Mouse (Mus musculus) B cell, adult 2 months (primary cell): ENCODE measurements around the gene Bicdl1.
A peak's percentile ranks its signal among the peaks of the same experiment; 100 is the strongest.

Experiments
- DNase-seq, 2 experiments: peaks; one replicate each; pipeline ENCODE4 v3.0.0; 2022

Gene Bicdl1

DNA sequence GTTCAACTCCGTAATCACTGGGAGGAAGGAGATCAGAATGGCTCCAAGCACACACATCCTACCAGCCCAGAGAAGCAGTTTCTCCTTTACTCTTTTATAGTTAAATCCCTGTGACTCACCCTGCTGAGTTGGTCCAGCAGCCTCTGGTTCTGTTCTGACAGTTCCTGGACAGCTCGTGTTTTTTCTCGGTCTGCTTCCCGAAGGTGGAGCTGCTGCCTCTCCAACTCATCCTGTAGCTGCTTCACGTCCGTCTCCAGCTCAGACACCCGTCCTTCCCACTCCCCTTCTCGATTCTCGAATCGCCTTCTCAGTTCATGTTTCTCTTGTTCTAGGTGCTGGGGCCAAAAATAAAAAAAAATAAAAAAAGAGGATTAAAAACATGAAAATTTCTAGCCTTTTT, 7.0 kb downstream of the Bicdl1 start:
- no peak for DNase-seq

DNA sequence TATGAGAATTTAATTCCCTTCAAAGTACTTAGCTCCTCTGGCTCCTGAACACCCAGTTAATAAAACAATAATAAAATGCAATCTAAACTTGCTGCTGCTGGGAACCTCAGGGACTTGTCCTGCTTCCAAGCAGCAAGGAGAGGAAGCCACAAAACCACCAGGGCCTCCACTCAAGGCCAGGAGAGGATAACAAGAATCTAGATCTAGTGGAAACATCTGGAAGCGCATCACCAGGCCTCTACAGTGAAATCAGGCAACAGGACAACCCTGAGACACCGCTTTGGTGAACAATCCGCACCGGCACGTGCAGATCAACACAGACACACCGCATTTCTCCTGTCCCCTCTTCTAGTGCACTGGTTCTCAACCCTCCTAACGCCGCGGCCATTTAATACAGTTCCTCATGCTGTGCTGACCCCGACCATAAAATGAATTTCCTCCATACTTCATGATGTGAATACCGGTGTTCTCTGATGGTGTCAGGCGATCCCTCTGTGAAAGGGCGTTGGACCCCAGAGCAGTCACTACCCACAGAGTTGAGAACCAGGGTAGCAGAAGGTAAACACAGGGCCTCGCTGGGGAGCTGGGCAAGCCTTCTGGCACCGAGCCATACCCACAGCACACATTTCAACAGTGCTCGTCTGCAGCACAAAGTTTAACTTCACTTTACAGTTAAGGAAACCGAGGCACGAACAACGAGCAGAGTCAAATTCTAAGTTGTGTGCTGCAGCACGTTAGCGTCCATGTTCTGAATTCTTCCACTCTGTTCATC, 9.0 kb downstream of the Bicdl1 start:
- DNase-seq = no peak

DNA sequence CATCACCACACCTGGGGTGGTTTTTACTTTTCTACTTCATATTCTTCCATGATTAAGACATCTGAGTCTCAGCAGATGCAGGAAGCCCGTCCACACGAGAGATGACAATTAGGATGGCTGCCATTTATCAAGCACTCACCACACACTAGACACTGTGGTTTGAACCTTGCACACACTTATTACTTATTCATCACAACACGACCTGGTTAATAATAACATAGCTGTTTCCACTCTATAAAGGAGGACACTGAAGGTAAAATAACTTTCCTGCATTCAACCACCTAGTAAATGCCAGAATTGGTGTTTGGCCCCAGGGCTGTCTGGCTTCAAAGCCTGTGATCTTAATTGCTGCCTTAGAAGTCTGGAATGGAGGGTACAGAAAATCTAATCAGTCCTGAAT, 10.7 kb downstream of the Bicdl1 start:
- no peak for DNase-seq

DNA sequence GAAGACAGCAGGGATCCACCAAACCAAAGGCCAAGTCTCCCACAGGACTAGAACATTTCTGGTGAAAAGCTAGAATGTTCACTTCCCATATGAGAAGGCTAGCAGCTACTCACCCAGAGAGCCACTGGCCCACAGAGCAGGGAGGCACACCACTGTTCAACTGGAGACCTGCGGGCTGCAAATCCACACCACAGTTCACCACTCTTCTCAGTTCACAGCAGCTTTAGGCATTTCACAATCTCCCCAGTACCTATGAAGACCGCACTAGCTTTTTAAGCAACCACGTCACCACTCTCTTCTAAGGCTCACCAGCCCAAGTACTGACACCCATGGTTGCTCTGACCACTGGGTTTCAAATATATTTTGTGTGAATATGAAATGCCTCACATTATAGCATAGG, 13.7 kb downstream of the Bicdl1 start:
- DNase-seq = no peak

DNA sequence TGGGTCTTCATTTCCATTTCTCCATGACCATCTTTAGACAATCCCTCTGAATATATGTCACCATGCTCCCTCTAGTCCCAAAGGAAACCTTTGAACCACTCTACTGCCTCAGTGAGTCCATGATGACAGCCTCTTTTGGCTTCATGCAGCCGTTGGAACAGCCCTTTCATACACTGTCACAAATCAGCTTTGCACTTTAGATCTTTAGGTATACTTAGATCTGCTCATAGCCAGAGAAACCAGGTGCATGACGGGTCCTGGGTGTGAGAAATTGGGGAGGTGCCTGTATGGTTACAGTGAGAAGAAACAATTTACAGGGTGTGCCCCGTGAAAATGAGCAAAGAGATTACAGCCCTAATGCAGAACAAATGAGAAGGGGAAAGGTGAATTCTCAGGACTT, 14.3 kb downstream of the Bicdl1 start:
- DNase-seq = no peak

DNA sequence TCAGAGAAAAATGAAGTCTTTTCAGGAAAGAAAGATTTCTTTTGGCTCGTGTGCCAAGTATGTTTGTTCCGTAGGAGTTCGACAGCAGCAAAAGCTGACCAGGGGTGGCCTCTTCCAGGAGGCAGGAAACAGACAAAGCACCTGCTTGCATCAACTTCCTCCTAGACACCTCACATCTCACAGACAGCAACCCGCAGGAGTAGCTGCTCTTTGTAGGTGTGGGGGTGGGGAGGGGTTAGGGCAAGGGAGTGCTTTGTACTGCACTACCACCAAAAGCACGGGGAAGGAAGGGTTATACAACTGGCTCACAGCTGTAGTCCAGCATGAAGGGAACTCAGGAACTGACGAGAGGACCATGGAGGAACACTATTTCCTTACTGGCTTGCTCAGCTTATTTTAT, 15.0 kb downstream of the Bicdl1 start:
- peak in 1 of 2 experiments; percentile 5 for DNase-seq

DNA sequence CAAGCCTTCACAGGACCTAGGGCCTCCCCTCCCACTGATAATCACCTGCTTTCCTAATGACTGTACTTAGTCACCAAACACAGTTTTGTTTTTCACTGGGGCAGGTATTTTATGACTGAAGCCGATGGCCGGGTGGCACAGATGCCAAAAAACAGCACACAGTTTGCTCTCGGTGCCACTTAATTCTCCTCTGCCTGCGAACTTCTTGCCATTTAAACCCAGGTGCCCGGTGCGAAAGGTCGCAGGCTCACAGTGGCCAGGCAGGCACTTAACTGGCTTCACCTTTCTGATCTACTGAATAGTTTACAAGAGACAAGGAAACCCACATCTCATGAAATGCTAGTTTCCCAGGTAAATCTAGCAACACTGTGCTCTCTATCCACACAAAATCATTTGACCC, 16.7 kb downstream of the Bicdl1 start:
- no peak for DNase-seq

DNA sequence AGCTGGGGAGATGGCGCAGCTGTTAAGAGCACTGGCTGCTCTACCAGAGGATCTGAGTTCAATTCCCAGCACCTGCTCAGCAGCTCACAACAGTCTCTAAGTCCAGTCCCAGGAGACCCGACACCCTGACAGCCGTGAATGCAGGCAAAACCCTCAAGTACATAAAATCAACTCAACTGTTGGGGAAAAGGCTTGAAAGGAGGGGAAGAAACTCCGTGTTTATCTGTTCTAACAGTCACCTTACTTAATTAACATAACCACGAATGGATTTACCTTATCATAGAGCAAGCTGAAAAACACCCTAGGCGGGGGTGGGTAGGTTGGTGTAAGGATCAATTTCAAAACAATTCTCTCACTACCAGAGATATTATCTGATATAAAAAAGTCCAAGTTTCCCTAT, 18.9 kb downstream of the Bicdl1 start:
- no peak for DNase-seq

DNA sequence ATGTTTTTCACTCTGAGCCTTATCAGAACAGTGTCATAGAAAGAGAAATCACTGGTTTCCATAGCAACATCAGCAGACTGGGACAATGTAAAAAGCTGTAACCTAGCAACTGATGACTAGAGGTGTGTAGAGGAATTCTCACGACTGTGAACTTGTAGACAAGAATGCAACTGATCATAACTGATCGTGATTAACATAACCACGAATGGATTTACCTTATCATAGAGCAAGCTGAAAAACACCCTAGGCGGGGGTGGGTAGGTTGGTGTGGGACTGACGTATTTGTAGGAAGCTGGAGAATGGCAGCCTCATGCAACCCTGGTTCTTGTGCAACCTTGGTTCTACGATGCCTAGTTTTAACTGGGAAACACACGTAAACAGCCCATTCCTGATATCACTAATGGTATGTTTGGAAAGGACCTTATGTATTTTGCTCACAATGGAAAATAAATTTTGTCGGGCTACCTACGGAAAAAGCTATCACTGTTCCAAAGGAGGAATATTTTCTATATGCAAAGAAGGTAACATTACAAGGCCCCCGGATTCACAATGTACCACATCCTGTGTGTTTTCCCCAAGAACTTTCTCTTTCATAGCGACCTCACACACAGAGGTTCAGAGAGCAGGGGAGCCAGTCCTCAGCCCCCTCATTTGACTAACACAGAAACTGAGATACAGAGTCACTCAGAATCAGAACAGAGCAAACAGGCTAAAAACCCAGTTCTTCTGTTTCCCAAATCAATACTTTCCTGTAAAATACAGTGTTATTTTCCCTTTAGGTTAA, 19.6 kb downstream of the Bicdl1 start:
- DNase-seq = no peak

DNA sequence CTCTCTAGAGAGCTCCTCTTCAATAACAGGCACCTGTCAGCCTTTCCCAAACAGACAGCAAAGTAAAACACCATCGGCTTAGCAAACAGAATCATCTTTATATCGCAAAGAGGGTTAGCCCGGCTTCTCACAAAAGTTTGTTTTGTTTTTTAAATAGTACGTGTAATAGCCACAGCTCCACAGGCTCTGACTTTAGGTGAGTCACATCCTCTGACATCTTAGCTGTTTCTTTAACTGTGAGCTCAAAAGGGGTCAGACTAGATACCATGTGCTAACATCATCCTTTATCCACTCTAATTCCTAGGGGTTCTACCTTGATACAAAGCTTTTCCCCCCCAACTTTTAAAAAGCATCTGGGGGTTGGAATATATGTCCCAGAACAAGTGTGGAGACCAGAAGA, 21.2 kb downstream of the Bicdl1 start:
- DNase-seq = no peak

DNA sequence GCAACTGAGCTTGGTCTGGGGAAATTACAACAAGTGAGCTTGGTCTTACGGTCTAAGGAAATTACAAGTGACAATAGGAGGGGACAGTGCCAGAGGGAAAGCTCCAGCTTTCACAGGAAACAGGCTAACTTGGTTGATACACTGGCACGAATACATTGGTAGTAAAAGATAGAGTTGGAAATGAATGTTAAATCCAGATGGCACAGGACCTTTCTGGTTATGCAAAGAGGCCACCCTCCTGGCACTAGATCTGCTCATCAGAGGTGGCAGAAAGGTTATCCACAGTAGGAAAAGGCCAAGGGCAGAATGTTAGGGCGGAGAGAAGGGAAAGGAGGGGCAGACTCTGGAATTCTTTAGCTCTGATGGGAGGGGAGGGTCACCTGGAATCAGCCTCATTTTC, 22.5 kb downstream of the Bicdl1 start:
- DNase-seq = no peak

DNA sequence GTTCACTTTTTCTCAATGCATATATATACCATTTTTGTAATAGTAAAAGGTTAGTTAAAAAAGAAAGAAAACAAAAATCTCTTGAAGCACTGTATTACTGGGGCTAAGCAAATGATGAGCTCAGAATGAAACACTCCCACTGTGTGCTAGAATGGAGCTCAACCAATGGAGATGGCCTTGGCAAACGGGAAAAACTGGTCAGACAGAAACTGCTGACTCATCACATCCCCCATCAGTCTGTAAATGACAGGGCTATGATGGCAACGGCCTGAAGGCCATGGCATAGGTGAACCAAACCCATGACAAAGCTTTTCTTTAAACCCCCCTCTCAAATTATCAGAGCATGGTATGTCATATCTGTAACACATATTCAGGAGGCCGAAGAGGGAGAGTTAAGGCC, 29.4 kb downstream of the Bicdl1 start:
- no peak for DNase-seq

DNA sequence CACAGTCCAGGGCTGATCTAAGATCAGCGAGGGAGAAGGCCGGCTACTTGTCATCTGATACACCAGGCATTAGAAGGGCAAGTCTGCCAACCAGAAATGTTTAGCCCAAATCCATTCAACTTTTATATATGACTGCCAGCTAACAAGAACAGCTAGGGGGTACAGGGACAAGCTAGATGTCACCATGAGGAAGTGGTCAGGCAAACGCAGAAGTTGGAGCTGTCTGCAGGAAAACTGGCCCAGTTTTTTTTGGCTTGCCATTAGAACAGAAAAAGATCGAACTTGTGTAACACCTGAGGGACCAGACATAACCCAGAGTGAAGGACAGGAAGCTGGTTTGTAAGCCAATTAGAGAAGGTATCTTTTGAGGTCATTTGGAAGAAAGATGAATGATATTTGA, 30.2 kb downstream of the Bicdl1 start:
- DNase-seq = no peak

DNA sequence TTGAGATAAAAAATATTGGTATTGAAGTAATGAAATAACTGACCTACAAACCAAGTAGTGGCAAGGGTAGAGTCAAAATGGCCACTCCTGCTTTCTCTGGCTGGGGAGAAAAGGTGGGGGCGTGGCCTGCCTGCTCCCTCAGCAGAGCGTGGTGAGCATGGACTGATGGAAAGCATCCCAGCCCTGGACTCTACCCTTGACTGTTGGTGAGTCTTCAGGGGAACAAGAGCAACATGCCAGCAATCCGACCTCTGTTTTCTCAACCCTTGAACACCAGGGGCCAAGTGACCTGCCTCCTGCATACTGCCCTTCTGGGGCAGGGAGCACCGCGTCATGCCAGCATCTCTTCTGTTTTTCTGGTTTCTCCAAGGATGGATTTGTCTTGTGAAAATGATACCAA, 34.6 kb downstream of the Bicdl1 start:
- DNase-seq = no peak

DNA sequence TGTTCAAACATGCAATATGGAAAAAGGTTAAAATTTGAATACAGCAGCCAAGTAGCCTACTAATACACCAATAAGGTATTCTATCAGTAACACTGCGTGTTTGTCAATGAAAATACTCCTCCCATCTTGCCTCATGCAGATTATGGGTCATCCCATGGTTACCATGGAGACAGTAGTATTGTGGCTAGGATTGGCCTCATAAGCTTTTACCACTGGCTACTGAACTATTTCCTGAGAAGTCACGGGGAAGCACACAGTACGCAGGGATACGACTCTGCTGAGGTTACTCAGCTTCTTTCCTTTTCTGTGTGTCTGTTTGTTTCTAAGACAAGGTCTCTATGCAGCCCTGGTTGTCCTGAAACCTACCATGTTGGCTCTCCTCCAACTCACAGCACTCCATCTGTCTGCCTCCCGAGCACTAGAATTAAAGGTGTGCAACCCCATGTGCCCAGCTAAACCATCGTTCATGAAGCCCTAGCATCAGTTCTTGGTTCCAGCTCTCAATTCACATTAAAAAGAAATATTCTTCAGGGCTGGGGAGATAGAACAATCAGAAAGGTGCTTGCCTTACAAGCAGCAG, 36.1 kb downstream of the Bicdl1 start:
- no peak for DNase-seq

DNA sequence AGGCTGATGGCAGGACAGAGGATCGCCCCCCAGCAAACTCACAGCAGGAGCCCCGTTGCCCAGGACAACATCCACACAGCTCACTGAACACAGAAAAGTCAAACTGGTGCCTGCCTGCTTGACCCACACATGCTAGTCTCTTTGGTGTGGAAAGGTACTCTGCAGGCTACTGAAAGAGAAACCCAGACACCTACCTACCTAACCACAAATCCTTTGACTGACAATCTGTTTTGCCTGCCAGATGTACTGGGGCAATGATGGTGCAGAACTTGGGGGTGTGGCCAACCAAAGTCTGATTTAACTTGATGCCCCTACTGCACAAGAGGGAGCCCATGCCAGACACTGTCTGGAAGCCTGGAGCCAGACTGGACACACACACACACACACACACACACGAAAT, 38.1 kb downstream of the Bicdl1 start:
- DNase-seq = no peak

DNA sequence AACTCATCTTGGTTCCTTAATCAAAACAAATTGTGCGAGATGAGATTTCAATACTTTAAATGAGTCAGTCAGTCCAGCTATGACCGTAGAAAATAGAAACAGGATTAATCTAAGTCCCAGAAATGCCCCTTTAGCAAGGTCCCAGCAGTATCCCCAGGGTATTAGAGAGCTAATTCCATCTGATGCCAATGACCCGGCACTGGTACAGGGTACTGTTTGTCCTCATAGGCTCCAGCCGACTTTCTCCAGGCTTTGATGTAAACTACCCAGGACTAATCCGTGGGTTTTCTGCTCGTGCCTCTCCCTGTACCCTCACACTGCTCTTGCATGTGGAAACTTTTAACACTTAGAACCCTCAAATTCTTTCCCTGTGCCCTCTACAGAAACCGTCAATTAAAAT, 44.7 kb downstream of the Bicdl1 start:
- DNase-seq = no peak

DNA sequence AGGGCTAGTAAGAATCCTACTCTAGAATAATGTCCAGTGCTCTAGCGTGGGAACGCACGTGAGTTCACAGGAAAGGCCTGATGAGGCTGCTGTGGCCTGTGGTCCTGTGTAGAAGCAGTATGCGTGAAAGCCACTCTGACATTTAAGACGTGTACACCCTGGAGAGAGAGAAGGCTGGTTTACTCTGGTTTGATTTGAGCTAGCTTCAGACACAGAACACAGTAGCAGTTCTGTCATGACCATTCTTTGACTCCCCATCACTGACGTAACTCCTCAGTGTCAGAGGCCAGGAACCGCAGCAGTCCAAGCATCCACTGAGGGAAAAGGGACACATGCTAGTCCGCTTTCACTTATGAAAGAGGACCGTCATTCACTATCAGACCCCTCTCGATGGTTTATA, 46.3 kb downstream of the Bicdl1 start:
- DNase-seq = no peak

DNA sequence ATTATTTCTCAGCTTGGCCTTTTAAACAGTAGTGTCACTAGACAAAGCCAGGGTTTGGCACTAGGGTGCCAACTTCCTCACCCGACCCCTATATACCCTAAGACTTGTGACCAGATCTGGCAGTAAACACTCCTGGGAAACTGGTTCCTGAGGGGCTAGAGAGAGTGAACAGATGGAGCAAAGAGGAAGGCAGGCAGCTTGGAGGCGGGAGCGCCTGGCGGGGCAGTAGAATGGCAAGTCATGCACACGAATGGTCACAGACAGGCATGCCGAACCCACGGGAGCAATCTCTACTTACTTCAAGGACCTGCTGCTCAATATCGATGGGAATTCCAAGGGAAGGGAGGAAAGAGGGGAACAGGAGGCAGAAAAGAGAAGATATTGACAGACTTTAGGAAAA, 59.6 kb downstream of the Bicdl1 start:
- DNase-seq = no peak

DNA sequence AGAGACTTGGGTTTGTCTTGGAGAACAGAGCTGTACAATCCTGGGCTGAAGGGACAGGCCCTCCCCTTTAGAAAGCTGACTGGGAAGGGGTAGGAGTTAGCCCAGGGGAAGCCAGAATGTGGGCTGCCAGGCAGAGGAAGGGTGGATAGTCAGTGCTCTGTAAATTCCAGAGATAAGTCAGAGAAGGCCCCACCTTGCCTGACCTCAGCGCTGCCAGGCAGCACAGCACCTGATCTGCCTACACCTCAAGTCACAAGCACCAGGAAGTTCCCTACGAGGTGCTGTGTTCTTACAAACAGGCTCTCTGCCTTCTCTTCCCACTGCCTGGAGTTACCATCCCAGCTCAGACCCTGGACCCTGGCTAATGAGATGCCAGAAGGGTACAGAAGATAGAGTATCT, 61.0 kb downstream of the Bicdl1 start:
- no peak for DNase-seq

DNA sequence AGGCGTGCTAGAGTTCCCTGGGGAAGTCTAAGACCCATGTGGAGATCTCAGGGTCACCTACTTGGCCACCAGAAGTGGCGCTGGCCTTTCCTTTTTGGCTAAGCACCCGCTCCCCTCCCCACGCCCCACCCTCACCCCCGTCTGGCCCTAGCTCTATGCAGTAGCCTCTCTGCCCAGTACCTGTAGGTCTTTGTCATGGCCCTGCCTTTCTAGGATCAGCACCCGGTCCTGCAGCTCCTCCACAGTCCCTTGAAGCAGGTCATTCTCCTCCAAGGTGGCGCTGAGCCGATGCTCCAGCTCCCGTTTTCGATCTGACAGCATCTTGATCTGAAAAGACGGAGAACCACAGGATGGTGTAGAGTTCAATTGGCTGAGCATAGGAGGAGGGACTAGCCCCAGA, 61.4 kb downstream of the Bicdl1 start:
- DNase-seq = no peak

DNA sequence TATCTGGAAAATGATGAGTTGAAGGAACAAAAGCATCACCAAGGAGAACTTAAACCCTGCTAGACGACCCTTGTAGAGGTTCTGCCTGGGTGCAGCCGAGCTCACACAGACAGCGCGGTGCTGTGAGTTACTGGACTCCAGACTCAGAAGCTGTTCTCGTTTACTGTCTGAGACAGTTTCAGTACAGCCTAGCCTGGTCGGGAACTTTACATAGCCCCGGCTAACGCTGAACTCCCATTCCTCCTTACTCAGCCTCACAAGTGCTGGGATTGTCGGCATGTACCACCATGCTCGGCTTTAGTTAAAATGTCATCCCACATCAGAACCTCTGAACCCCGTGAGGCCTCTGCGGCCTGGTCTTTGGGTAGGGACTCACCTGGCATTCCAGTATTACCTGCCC, 62.4 kb downstream of the Bicdl1 start:
- no peak for DNase-seq

DNA sequence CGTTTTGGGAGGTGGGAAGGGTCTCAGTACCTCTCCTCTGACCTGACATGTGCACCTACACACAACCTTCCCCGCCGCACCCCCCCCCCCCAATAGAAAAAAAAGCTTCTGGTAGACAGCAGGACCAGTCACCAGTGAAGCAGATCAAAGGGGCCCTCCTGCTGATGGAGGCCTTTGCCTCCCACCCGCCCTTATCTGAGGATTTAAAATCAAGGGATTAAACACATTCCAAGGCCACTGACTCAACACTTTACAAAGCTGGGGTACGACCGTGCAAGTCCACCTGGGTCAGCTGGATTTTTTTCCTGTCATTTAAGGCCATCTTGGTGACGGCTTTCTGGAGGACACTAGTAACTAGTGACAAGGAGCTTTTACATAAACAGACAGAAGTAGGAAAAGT, 63.5 kb downstream of the Bicdl1 start:
- no peak for DNase-seq

DNA sequence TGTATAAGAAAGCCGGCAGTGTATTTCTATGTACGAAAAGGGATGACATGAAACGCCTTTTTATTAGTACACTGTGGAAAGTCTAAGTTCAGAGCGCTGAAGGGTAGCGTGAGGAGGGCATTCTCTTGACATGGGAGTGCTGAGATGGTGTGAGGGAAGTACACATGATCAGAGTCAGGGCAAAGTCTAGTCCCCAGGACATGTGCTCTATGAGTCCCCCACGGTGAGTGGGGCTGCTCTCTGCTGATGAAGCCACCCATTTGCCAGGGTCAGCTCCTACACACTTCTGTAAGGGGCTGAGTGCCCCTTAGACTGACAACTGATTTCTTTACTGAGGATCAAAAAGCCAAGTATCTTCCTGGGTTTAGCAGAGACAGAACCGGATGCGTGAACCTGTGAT, 64.2 kb downstream of the Bicdl1 start:
- no peak for DNase-seq
